ENCODE assay signal across 20 mouse cellular contexts in genomic region chr11:51836506-51836905, GRCm38 (mm10).
"Had no signal": no experiment of that assay in that cellular context is flagged by ENCODE, and none has a peak within 500 bp of the region (broad histone marks: within the 10 kb centered on the region; RNA-seq: fewer than 3 reads in every experiment).

No protein-coding gene starts in this region.

- ATAC-seq: hindbrain, postnatal 0 days; intestine, embryonic 16.5 days had no signal

- H3K9me3 ChIP-seq: heart, embryonic 13.5 days; heart, embryonic 15.5 days; hindbrain, embryonic 13.5 days; hindbrain, embryonic 15.5 days; kidney, embryonic 15.5 days; limb, embryonic 13.5 days; limb, embryonic 15.5 days had no signal

- H3K36me3 ChIP-seq: heart, embryonic 13.5 days; heart, embryonic 15.5 days; hindbrain, embryonic 13.5 days; hindbrain, embryonic 15.5 days; kidney, embryonic 15.5 days had no signal

- H3K4me2 ChIP-seq: heart, embryonic 11.5 days; heart, embryonic 13.5 days; heart, embryonic 15.5 days; hindbrain, embryonic 13.5 days; hindbrain, embryonic 15.5 days; kidney, embryonic 15.5 days; limb, embryonic 13.5 days; limb, embryonic 15.5 days had no signal

- DNase-seq: kidney, adult 11 months; kidney, adult 2 months; kidney, adult 9 months; kidney, postnatal 14 days; kidney, postnatal 36 days; layer of hippocampus, adult 9-11 months; layer of hippocampus, postnatal 36 days; left cerebral cortex, postnatal 4 days had no signal

- H3K27me3 ChIP-seq: heart, embryonic 13.5 days; heart, embryonic 15.5 days; hindbrain, embryonic 13.5 days; hindbrain, embryonic 15.5 days; limb, embryonic 13.5 days; limb, embryonic 15.5 days had no signal

- H3K4me3 ChIP-seq: heart, adult 2 months; heart, embryonic 13.5 days; heart, embryonic 15.5 days; hindbrain, embryonic 13.5 days; hindbrain, embryonic 15.5 days; kidney, embryonic 15.5 days; limb, embryonic 13.5 days; limb, embryonic 15.5 days had no signal

- H3K9ac ChIP-seq: heart, embryonic 13.5 days; heart, embryonic 15.5 days; hindbrain, embryonic 13.5 days; hindbrain, embryonic 15.5 days; kidney, embryonic 15.5 days; limb, embryonic 13.5 days; limb, embryonic 15.5 days had no signal

- H3K27ac ChIP-seq: heart, adult 2 months; heart, embryonic 13.5 days; heart, embryonic 15.5 days; hindbrain, embryonic 13.5 days; hindbrain, embryonic 15.5 days; hindbrain, postnatal 0 days; kidney, embryonic 15.5 days; kidney, postnatal 0 days; limb, embryonic 13.5 days; limb, embryonic 15.5 days had no signal
